Mouse (Mus musculus): Measurements from ENCODE around the gene Pomt2. TPM values are rescaled to one million over a fixed set of nuclear protein-coding genes. Genes with fewer than 3 reads are reported as not detected.

Pomt2 gene
- 4.1 and 4.5 TPM in 2 replicates for polyA plus RNA-seq (2012; rRNA removed)

GRCm38 (mm10) chr12:87147395-87148089 lies at the start of gene Pomt2:
Pomt2 (minus strand) TSS chr12:87147968.

GRCm38 (mm10) chr12:87146966-87147365 lies 802 bp downstream of the Pomt2 start, which contains the start of gene Gstz1:
Gstz1 (plus strand) TSS chr12:87147165.

GRCm38 (mm10) chr12:87102165-87102631 lies 45.6 kb downstream of the Pomt2 start, which contains the start of gene Ngb:
Ngb (minus strand) TSS chr12:87102539.

Other genes with a start within 250 kb of the Pomt2 start
- gene Cipc, start 200.9 kb downstream of the Pomt2 start, polyA plus RNA-seq (2012; rRNA removed) = 5.5 and 5.8 TPM in 2 replicates
- not detected in 2 replicates for gene Zdhhc22, start 157.5 kb downstream of the Pomt2 start, polyA plus RNA-seq (2012; rRNA removed)
- gene Tmem63c, start 126.6 kb downstream of the Pomt2 start, polyA plus RNA-seq (2012; rRNA removed) = 0.01 TPM in 2 replicates
- 0.10 and 0.15 TPM in 2 replicates for gene Ngb, start 45.4 kb downstream of the Pomt2 start, polyA plus RNA-seq (2012; rRNA removed)
- gene Gstz1, start 803 bp downstream of the Pomt2 start, polyA plus RNA-seq (2012; rRNA removed) = 274 and 311 TPM in 2 replicates
- 0.06 and 0.15 TPM in 2 replicates for gene Samd15, start 51.8 kb upstream of the Pomt2 start, polyA plus RNA-seq (2012; rRNA removed)
- 0.66 and 0.71 TPM in 2 replicates for gene Tmed8, start 52.5 kb upstream of the Pomt2 start, polyA plus RNA-seq (2012; rRNA removed)
- 0.32 and 0.43 TPM in 2 replicates for gene Noxred1, start 90.8 kb upstream of the Pomt2 start, polyA plus RNA-seq (2012; rRNA removed)
- gene Vipas39, start 118.3 kb upstream of the Pomt2 start, polyA plus RNA-seq (2012; rRNA removed) = 9.5 and 9.7 TPM in 2 replicates
- 84.9 and 88.1 TPM in 2 replicates for gene Ahsa1, start 118.5 kb upstream of the Pomt2 start, polyA plus RNA-seq (2012; rRNA removed)
- 0.09 and 0.18 TPM in 2 replicates for gene Ism2, start 151.7 kb upstream of the Pomt2 start, polyA plus RNA-seq (2012; rRNA removed)
- gene Sptlc2, start 240.4 kb upstream of the Pomt2 start, polyA plus RNA-seq (2012; rRNA removed) = 13.5 and 14.3 TPM in 2 replicates